Mouse (Mus musculus): ENCODE data around the gene Klra4. TPM values are rescaled to one million over a fixed set of nuclear protein-coding genes. Genes with fewer than 3 reads are reported as not detected.
"Not testable (repeated sequence)": the region's sequence is repeated elsewhere in the genome, so short reads cannot be mapped to it uniquely, and the experiment has no call there.

Klra4 gene
- polyA plus RNA-seq (2014; fragmentation: Nextera tagmentation; extraction: Ambion mirVana), result not detected in 2 replicates

DNA sequence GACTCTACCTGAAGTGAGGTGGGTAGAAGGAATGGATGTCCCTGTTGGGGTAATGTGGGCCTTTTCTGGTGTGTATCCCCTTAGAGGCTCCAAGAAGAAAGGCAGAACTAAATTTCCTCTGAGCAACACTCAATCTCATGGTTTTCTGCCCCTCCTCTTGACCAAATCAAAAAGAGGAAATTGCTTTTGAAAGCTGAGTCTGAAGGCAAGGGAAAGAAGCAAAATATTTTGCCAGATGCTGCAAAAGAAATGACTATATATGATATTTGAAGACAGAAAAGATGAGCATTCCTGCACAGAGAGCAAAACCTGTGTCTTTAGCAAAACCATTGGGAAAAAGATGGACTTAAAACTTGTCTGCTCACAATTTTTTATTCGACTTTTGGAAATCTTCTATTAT, at the start of gene Klra4:
TSS of gene Klra4 (minus strand) at position 101 of the 400 bp plus-strand sequence.
- not testable (repeated sequence) for H3K36me3 ChIP-seq (ENCODE audit: control insufficient read depth, insufficient read depth, low read length); H3K4me2 ChIP-seq (replicated peaks; ENCODE audit: low read depth, low read length); ATAC-seq (ENCODE audit: low FRiP score, low TSS enrichment); H3K4me3 ChIP-seq (ENCODE audit: low read length); H3K27ac ChIP-seq (ENCODE audit: low read depth, low read length); H3K4me1 ChIP-seq (ENCODE audit: control insufficient read depth, insufficient read depth, low read length); H3K9me3 ChIP-seq (ENCODE audit: control insufficient read depth, low read length); H3K9ac ChIP-seq (ENCODE audit: low read depth, low read length); H3K27me3 ChIP-seq (ENCODE audit: control insufficient read depth, insufficient read depth, low read length)
- whole genome bisulfite sequencing, result 70% methylated on average over 1 of the region's 1 CpGs

DNA sequence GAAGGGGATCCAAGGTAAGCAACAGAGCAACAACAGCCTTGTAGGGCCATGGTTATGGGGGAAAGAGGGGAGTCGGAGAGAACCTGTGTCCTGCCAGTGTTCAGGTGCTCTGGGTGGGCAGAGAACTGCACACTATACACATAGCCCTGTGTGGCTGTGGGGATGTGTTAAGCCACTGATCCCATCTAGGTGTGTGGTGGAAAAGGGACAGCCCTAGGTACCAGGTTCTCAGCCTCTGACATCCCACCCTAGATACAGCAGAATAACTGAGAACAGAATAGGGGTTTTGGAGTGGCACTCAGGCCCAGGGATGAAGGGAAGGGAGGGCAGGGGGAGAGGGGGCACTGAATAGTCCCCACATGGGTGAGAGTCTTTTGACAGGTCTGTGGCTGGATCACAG, 43.4 kb upstream of the Klra4 start:
- no peak overlapping the region for H3K27ac ChIP-seq (ENCODE audit: low read depth, low read length)
- H3K4me1 ChIP-seq (ENCODE audit: control insufficient read depth, insufficient read depth, low read length), result no peaks in the 10 kb centered on the region
- ATAC-seq (ENCODE audit: low FRiP score, low TSS enrichment), result no peak
- no peak overlapping the region for H3K4me3 ChIP-seq (ENCODE audit: low read length)
- H3K9ac ChIP-seq (ENCODE audit: low read depth, low read length), result no peak overlapping the region
- H3K9me3 ChIP-seq (ENCODE audit: control insufficient read depth, low read length), result no peaks in the 10 kb centered on the region
- no peaks in the 10 kb centered on the region for H3K36me3 ChIP-seq (ENCODE audit: control insufficient read depth, insufficient read depth, low read length)
- H3K27me3 ChIP-seq (ENCODE audit: control insufficient read depth, insufficient read depth, low read length), result no peaks in the 10 kb centered on the region
- H3K4me2 ChIP-seq (replicated peaks; ENCODE audit: low read depth, low read length), result no peak overlapping the region
- 89% methylated on average over 1 of the region's 1 CpGs for WGBS

DNA sequence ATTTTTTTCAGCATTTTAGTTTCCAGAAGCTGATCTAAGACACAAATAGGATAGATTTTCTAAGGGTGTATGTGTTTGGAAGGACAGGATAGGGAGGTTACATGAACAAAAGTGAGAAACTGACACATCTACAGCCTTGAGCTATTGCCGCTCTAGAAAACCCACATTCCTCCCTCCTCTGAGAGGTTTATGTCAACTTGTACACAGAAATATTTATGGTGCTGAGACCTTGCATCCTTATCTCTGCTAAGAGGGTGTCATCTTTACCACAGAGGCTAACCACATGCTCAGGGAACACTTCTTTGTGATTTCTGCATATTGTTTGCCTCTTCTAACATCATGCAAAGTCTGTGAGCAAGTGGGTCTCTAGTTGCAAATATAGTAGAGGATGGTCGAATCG, 35.7 kb upstream of the Klra4 start:
- H3K36me3 ChIP-seq (ENCODE audit: control insufficient read depth, insufficient read depth, low read length); H3K4me1 ChIP-seq (ENCODE audit: control insufficient read depth, insufficient read depth, low read length); ATAC-seq (ENCODE audit: low FRiP score, low TSS enrichment); H3K4me3 ChIP-seq (ENCODE audit: low read length); H3K4me2 ChIP-seq (replicated peaks; ENCODE audit: low read depth, low read length); H3K27ac ChIP-seq (ENCODE audit: low read depth, low read length); H3K9me3 ChIP-seq (ENCODE audit: control insufficient read depth, low read length); H3K9ac ChIP-seq (ENCODE audit: low read depth, low read length); H3K27me3 ChIP-seq (ENCODE audit: control insufficient read depth, insufficient read depth, low read length): not testable (repeated sequence)
- WGBS, result 86% methylated on average over 3 of the region's 3 CpGs

DNA sequence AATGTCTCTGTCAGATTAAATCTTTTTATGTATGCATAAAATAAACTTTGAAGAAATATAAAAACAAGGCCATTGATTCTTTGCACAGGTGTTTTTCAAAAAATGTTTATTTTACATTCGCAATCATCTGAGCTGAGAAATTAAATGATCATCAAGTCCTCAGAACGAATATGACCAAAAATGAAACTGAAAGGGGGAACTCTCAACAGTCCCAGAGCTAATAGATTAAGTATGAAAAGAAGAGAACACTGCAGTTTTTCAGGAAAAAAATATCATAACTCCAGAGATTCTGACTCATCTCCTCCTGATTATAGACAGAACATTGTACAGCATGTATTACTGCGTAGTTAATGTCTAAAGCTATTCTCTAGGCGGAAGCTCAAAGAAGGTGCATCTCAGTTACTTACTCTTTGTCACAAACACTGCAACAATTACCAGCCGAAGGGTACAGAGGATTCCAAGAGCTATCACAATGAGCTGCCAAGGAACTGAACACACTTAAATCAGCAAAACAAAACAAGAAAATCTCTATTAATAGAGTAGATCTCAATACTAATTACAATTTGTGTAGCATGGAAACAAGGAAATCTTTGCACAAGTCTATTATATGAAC, 25.4 kb upstream of the Klra4 start:
- Histone ChIP-seq H3K4me3 (ENCODE audit: low read length) (no peak overlapping the region), H3K4me2 (replicated peaks; ENCODE audit: low read depth, low read length) (no peak overlapping the region), H3K36me3 (ENCODE audit: control insufficient read depth, insufficient read depth, low read length) (no peaks in the 10 kb centered on the region), H3K9ac (ENCODE audit: low read depth, low read length) (no peak overlapping the region), H3K27ac (ENCODE audit: low read depth, low read length) (no peak overlapping the region), H3K27me3 (ENCODE audit: control insufficient read depth, insufficient read depth, low read length) (no peaks in the 10 kb centered on the region), H3K9me3 (ENCODE audit: control insufficient read depth, low read length) (no peaks in the 10 kb centered on the region), H3K4me1 (ENCODE audit: control insufficient read depth, insufficient read depth, low read length) (no peaks in the 10 kb centered on the region)
- WGBS, result 79% methylated on average over 5 of the region's 5 CpGs
- no peak for ATAC-seq (ENCODE audit: low FRiP score, low TSS enrichment)

DNA sequence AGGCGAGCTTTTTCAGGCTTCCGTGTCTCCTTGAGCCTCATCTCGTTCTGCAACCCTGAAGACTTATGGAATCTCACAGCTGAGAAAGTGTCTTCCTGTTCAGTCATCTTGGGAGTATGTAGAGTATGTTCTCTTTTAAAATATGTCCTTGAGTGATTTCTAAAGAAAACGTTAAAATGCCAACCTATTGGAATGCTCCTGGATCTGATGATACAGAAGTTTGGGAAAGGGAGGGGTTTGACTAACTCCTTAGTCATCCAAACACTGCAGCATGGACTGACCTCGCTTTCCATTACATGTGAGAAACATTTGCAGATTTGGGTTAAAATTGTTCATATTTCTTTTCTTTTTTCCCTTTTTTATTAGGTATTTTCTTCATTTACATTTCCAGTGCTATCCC, 1.9 kb downstream of the Klra4 start:
- Histone ChIP-seq H3K36me3 (ENCODE audit: control insufficient read depth, insufficient read depth, low read length) (no peaks in the 10 kb centered on the region), H3K9me3 (ENCODE audit: control insufficient read depth, low read length) (no peaks in the 10 kb centered on the region; the same call in 1 of the 2 replicates), H3K27me3 (ENCODE audit: control insufficient read depth, insufficient read depth, low read length) (no peaks in the 10 kb centered on the region), H3K4me3 (ENCODE audit: low read length) (no peak overlapping the region), H3K9ac (ENCODE audit: low read depth, low read length) (no peak overlapping the region), H3K4me2 (replicated peaks; ENCODE audit: low read depth, low read length) (no peak overlapping the region), H3K4me1 (ENCODE audit: control insufficient read depth, insufficient read depth, low read length) (no peaks in the 10 kb centered on the region), H3K27ac (ENCODE audit: low read depth, low read length) (no peak overlapping the region)
- ATAC-seq (ENCODE audit: low FRiP score, low TSS enrichment), result no peak
- WGBS, result 79% methylated on average over 5 of the region's 5 CpGs

DNA sequence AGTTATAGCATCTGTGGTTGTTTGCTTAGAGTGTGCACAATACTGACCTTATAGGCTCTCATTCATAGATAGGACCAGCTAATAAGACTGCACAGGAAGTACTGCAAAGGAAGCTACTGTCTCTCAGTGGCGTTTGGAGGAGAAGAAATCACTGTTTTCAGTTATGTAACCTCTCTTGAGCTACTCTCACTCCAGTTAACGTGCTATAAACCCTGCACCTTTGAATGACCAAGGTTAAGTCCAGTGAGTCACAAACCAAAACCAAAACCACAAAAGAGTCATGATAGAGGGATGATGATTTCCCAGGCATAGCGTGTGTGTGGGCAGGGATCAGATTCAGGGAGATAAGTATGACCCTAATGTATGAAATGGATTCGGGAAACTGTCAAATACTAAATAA, 31.9 kb downstream of the Klra4 start:
- not testable (repeated sequence) for ATAC-seq (ENCODE audit: low FRiP score, low TSS enrichment); H3K36me3 ChIP-seq (ENCODE audit: control insufficient read depth, insufficient read depth, low read length); H3K4me3 ChIP-seq (ENCODE audit: low read length); H3K9ac ChIP-seq (ENCODE audit: low read depth, low read length); H3K4me1 ChIP-seq (ENCODE audit: control insufficient read depth, insufficient read depth, low read length); H3K27ac ChIP-seq (ENCODE audit: low read depth, low read length); H3K4me2 ChIP-seq (replicated peaks; ENCODE audit: low read depth, low read length); H3K9me3 ChIP-seq (ENCODE audit: control insufficient read depth, low read length); H3K27me3 ChIP-seq (ENCODE audit: control insufficient read depth, insufficient read depth, low read length)
- WGBS, result 62% methylated on average over 4 of the region's 4 CpGs

DNA sequence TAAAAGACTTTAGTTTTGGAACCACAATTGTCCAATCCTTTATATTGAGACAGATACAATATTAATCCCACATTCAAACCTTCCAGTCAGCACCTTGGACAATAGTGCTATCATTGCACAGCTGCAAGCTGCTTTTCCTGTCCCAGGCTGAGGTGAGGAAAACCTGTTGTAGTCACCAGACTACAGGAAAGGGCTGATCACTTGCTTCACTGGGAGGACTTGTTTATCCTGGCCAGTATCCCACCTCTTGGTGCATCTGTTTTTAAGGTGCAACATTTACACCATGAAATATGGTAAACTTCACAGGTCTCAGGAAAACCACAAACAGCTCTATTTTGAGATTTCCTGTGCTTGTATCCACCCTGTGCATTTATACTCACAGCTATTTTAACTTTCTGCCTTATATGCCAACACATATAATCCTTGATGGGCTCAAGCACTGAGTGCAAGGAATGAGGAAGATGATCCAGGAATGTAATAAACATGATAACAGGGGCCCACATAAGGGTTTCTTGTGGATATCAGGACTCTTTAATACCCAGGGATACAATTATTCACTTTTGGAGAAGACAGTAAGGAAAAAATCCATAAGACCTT, 35.5 kb downstream of the Klra4 start:
- not testable (repeated sequence) for ATAC-seq (ENCODE audit: low FRiP score, low TSS enrichment); H3K4me1 ChIP-seq (ENCODE audit: control insufficient read depth, insufficient read depth, low read length); H3K36me3 ChIP-seq (ENCODE audit: control insufficient read depth, insufficient read depth, low read length); H3K4me3 ChIP-seq (ENCODE audit: low read length); H3K4me2 ChIP-seq (replicated peaks; ENCODE audit: low read depth, low read length); H3K27me3 ChIP-seq (ENCODE audit: control insufficient read depth, insufficient read depth, low read length); H3K27ac ChIP-seq (ENCODE audit: low read depth, low read length); H3K9ac ChIP-seq (ENCODE audit: low read depth, low read length); H3K9me3 ChIP-seq (ENCODE audit: control insufficient read depth, low read length)

DNA sequence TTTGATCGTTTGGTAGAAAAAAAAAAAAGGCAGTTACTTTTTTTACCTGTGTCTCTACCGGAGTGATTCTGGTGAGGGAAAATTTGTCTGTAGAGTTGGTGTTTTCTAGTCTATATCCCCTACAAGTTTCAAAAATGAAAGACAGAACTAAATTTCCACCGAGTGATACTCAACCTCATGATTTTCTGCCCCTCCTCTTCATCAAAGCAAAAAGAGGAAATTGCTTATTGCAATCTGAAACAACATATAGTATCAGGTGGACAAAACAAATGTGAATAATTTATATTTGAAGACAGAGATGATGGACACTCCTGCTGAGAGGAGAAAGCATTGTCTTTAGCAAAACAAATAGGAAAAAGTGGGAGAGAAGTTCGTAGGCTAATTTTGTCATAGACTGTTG, 40.2 kb downstream of the Klra4 start, which contains the start of gene Klra6:
TSS of gene Klra6 (minus strand) at position 101 of the 400 bp plus-strand sequence.
- Histone ChIP-seq H3K4me3 (ENCODE audit: low read length) (no peak within 1 kb of the TSS), H3K36me3 (ENCODE audit: control insufficient read depth, insufficient read depth, low read length) (no peaks in the 10 kb centered on the region), H3K9ac (ENCODE audit: low read depth, low read length) (no peak within 1 kb of the TSS), H3K27ac (ENCODE audit: low read depth, low read length) (no peak within 1 kb of the TSS), H3K4me2 (replicated peaks; ENCODE audit: low read depth, low read length) (no peak within 1 kb of the TSS), H3K27me3 (ENCODE audit: control insufficient read depth, insufficient read depth, low read length) (no peaks in the 10 kb centered on the region), H3K4me1 (ENCODE audit: control insufficient read depth, insufficient read depth, low read length) (no peaks in the 10 kb centered on the region), H3K9me3 (ENCODE audit: control insufficient read depth, low read length) (no peaks in the 10 kb centered on the region; the same call in 1 of the 2 replicates)
- 85% methylated on average over 4 of the region's 4 CpGs for WGBS
- ATAC-seq (ENCODE audit: low FRiP score, low TSS enrichment), result no peak

Measured in kidney, embryonic 14.5 days (tissue).